Mouse (Mus musculus) CH12.LX (cell line): ENCODE data around the gene Sgcg. TPM values are rescaled to one million over a fixed set of nuclear protein-coding genes. Genes with fewer than 3 reads are reported as not detected.

ENCODE experiments used
- DNase-seq: peaks from one replicate; pipeline ENCODE4 v3.0.0-alpha.2; 2013; ENCODE audit errors: extremely low read depth
- H3K27ac ChIP-seq: 2 replicates; pipeline ENCODE4 v1.5.1; 2012; ENCODE audit warnings: low read depth, mild to moderate bottlenecking, control low read depth, moderate library complexity; ENCODE audit not compliant: insufficient read depth
- H3K27me3 ChIP-seq: replicated peaks from 2 replicates; pipeline ENCODE3; 2012; ENCODE audit warnings: inconsistent platforms
- H3K36me3 ChIP-seq, 2 experiments: replicated peaks in 1 of 2; 2 replicates each; pipeline versions ENCODE3 to v1.6.1; 2012; ENCODE audit warnings: inconsistent platforms in 1 of 2, low read length in 1 of 2, mild to moderate bottlenecking in 1 of 2, mixed read lengths in 1 of 2, moderate library complexity in 1 of 2; ENCODE audit not compliant: control insufficient read depth in 1 of 2, insufficient read depth in 1 of 2
- H3K4me1 ChIP-seq, 2 experiments: 2 replicates each; pipeline ENCODE4 v1.6.1; 2012; ENCODE audit warnings: inconsistent platforms in 1 of 2, moderate library complexity in 1 of 2; ENCODE audit not compliant: insufficient read depth in 2 of 2, control insufficient read depth in 1 of 2
- H3K4me2 ChIP-seq: 2 replicates; pipeline ENCODE4 v1.6.1; 2012; ENCODE audit warnings: low read depth, mild to moderate bottlenecking, control low read depth; ENCODE audit not compliant: poor library complexity, insufficient read depth, severe bottlenecking
- H3K4me3 ChIP-seq, 3 experiments: fragments of 150-350 bp in 1 of 3; sonication (generic) in 1 of 3; replicated peaks in 1 of 3; 2 replicates each; pipeline versions ENCODE3 to v1.5.1; 2011 to 2012; ENCODE audit warnings: low read depth in 2 of 3, low read length in 2 of 3, mild to moderate bottlenecking in 2 of 3, moderate library complexity in 2 of 3, control low read depth in 1 of 3, improper control_type of control experiment in 1 of 3, inconsistent platforms in 1 of 3, mixed read lengths in 1 of 3; ENCODE audit not compliant: poor library complexity in 1 of 3
- H3K79me2 ChIP-seq: replicated peaks from 2 replicates; pipeline ENCODE4 v1.6.1; 2012; ENCODE audit warnings: mild to moderate bottlenecking, moderate library complexity; ENCODE audit not compliant: control insufficient read depth, poor library complexity, insufficient read depth, severe bottlenecking; ENCODE audit errors: extremely low read depth
- H3K9ac ChIP-seq: 2 replicates; pipeline ENCODE4 v1.6.1; 2012; ENCODE audit warnings: low read depth, mild to moderate bottlenecking, control low read depth, moderate library complexity; ENCODE audit not compliant: insufficient read depth
- H3K9me3 ChIP-seq: replicated peaks from 2 replicates; pipeline ENCODE3; 2012; ENCODE audit warnings: low read length, inconsistent platforms, mixed read lengths
- CHD1 ChIP-seq: IDR thresholded peaks from 2 replicates; pipeline ENCODE4 v1.6.1; 2012; ENCODE audit warnings: low read depth, low read length, improper control_type of control experiment, inconsistent platforms
- CHD2 ChIP-seq: IDR thresholded peaks from 2 replicates; pipeline ENCODE4 v1.6.1; 2011; ENCODE audit warnings: low read length, improper control_type of control experiment
- CTCF ChIP-seq, 2 experiments: IDR thresholded peaks in 1 of 2; conservative IDR thresholded peaks in 1 of 2; 2 replicates each; pipeline ENCODE4 v1.5.1; 2011 to 2012; ENCODE audit warnings: low read depth in 2 of 2, low read length in 2 of 2, improper control_type of control experiment in 1 of 2, inconsistent platforms in 1 of 2, mild to moderate bottlenecking in 1 of 2, moderate library complexity in 1 of 2
- ETS1 ChIP-seq: conservative IDR thresholded peaks from 2 replicates; pipeline ENCODE4 v1.6.1; 2012; ENCODE audit warnings: low read depth, mild to moderate bottlenecking, inconsistent platforms, low read length, improper control_type of control experiment, moderate library complexity
- GABPA ChIP-seq: IDR thresholded peaks from 2 replicates; pipeline ENCODE4 v1.6.1; 2012; ENCODE audit warnings: low read depth, low read length, improper control_type of control experiment, inconsistent platforms; ENCODE audit not compliant: insufficient replicate concordance
- IRF4 ChIP-seq: IDR thresholded peaks from 2 replicates; pipeline ENCODE4 v1.6.1; 2014; ENCODE audit warnings: low read depth, mild to moderate bottlenecking, inconsistent platforms, low read length, improper control_type of control experiment
- JUND ChIP-seq: conservative IDR thresholded peaks from 2 replicates; pipeline ENCODE4 v1.6.1; 2011; ENCODE audit warnings: low read depth, low read length, improper control_type of control experiment
- MAX ChIP-seq: IDR thresholded peaks from 2 replicates; pipeline ENCODE4 v1.6.1; 2011; ENCODE audit warnings: low read length, improper control_type of control experiment
- MEF2A ChIP-seq: IDR thresholded peaks from 2 replicates; pipeline ENCODE4 v1.6.1; 2014; ENCODE audit warnings: low read depth, mild to moderate bottlenecking, inconsistent platforms, low read length, improper control_type of control experiment, borderline replicate concordance
- MYC ChIP-seq: IDR thresholded peaks from 2 replicates; pipeline ENCODE4 v1.6.1; 2011; ENCODE audit warnings: low read depth, mild to moderate bottlenecking, improper control_type of control experiment, low read length
- NELFE ChIP-seq: IDR thresholded peaks from 2 replicates; pipeline ENCODE4 v1.6.1; 2011; ENCODE audit warnings: low read depth, low read length, improper control_type of control experiment
- PAX5 ChIP-seq: IDR thresholded peaks from 2 replicates; pipeline ENCODE4 v1.6.1; 2012; ENCODE audit warnings: low read length, inconsistent platforms, mixed read lengths
- SIN3A ChIP-seq: IDR thresholded peaks from 2 replicates; pipeline ENCODE4 v1.6.1; 2012; ENCODE audit warnings: low read length, improper control_type of control experiment, inconsistent platforms
- SMC3 ChIP-seq: IDR thresholded peaks from 2 replicates; pipeline ENCODE4 v1.6.1; 2011; ENCODE audit warnings: low read depth, low read length, improper control_type of control experiment
- TBP ChIP-seq: conservative IDR thresholded peaks from 2 replicates; pipeline ENCODE4 v1.6.1; 2011; ENCODE audit warnings: low read depth, low read length, improper control_type of control experiment
- UBTF ChIP-seq: IDR thresholded peaks from 2 replicates; pipeline ENCODE4 v1.6.1; 2012; ENCODE audit warnings: low read depth, mild to moderate bottlenecking, inconsistent platforms, low read length, improper control_type of control experiment, moderate library complexity
- USF1 ChIP-seq: IDR thresholded peaks from 2 replicates; pipeline ENCODE4 v1.6.1; 2014; ENCODE audit warnings: low read depth, mild to moderate bottlenecking, inconsistent platforms, low read length, improper control_type of control experiment
- USF2 ChIP-seq: conservative IDR thresholded peaks from 2 replicates; pipeline ENCODE4 v1.6.1; 2011; ENCODE audit warnings: low read depth, low read length, improper control_type of control experiment
- ZC3H11A ChIP-seq: IDR thresholded peaks from 2 replicates; pipeline ENCODE4 v1.6.1; 2012; ENCODE audit warnings: low read depth, mild to moderate bottlenecking, inconsistent platforms, low read length, improper control_type of control experiment
- ZNF384 ChIP-seq: IDR thresholded peaks from 2 replicates; pipeline ENCODE4 v1.6.1; 2012; ENCODE audit warnings: low read depth, low read length, improper control_type of control experiment, inconsistent platforms
- dilution Hi-C: fragments of 300-500 bp; cut with MboI; formaldehyde crosslinking; loops from 2 replicates; pipeline ENCODE4 v1.14.3; 2020; ENCODE audit warnings: low sequenced_read_pairs; ENCODE audit not compliant: extremely low pct_unique_long_range_greater_than_20kb, extremely low pct_ligation_motif_present
- in situ Hi-C: fragments of 300-500 bp; cut with MboI; formaldehyde crosslinking; loops from 3 replicates; pipeline ENCODE4 v1.14.3; 2019; ENCODE audit warnings: low sequenced_read_pairs, low pct_ligation_motif_present, low pct_unique_long_range_greater_than_20kb, mixed read lengths
- polyA plus RNA-seq: library from polyadenylated mRNA; unstranded; fragments of >175 nt; gene quantifications from 2 replicates; pipeline ENCODE4 v1.2.1, GENCODE M21; 2012; ENCODE audit warnings: low read depth; ENCODE audit not compliant: insufficient read length
- total RNA-seq, 2 experiments: library from RNA; depleted of rRNA; stranded (reverse); fragments of 300-350 nt in 1 of 2; fragments of >200 nt in 1 of 2; gene quantifications; 2 replicates each; pipeline ENCODE4 v1.2.3; 2012 to 2014

Gene Sgcg
- total and polyA plus RNA-seq, 3 experiments = not detected

DNA sequence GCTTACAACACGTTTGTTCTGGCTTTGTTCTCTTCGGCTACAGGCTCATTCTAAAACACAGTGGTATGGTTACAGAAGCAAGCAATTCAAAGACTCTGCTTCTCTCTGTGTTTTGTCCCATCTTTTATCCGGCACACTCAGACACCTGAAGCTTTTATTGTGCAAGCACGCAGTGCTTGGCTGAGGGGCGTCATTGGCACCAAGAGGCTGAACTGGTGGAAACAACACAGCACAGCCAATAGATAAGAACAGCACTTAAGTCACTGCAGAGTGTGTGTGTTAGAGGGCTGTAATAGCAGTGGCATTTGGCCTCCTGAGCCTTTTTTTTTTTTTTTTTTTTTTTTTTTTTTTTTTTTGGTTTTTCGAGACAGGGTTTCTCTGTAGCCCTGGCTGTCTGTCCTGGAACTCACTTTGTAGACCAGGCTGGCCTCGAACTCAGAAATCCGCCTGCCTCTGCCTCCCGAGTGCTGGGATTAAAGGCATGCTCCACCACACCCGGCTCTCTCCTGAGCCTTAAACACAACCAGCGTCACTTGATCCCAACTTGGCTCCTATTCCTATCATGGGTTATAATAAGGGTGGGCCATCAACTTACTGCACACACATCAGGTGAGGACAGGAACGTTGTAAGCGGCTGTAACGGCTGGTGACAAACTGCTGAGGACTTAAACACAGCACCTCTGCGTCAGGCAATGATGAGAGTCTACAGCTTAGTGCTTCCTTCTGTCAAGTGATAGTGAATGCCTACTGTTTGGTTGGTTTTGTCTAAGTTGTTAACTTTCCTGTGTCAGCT lies 5.5 kb downstream of the Sgcg start:
- Histone ChIP-seq H3K36me3 (no peaks in the 10 kb centered on the region), H3K9me3 (peaks cover 7% of the 10 kb centered on the region), H3K9ac (no peak overlapping the region), H3K4me1 (no peaks in the 10 kb centered on the region), H3K27ac (no peak overlapping the region), H3K4me2 (no peak overlapping the region), H3K79me2 (no peaks in the 10 kb centered on the region), H3K4me3 (no peak overlapping the region), H3K27me3 (no peaks in the 10 kb centered on the region)
- dilution Hi-C loops = no loop called here
- in situ Hi-C loops = no loop called here
- TF ChIP-seq ZNF384 (no peak), PAX5 (no peak), ZC3H11A (no peak), MEF2A (no peak), SMC3 (no peak), MYC (no peak), CHD2 (no peak), NELFE (no peak), USF1 (no peak), IRF4 (no peak)
- DNase-seq = no peak

DNA sequence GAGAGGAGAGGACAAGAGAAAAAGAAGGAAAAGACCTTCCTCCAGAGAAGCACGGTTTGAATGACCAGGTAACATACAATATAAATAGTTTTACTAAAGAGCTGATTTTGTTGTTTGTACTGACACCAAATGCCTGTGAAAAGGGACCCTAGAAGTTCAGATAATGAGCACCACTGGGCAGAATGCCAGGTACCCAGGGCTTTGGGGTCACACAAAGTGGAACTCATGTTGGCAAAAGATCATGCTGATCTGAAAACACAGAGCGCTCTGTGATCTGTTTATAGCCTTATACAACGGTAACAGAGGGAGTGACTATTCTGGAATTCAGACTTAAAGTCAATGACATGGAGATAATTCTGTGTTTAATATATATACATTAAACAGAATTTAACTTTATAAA lies 11.8 kb downstream of the Sgcg start:
- DNase-seq = no peak
- H3K4me3 ChIP-seq = no peak overlapping the region
- peaks cover 12% of the 10 kb centered on the region for H3K9me3 ChIP-seq
- no peaks in the 10 kb centered on the region for H3K79me2 ChIP-seq
- H3K27ac ChIP-seq = no peak overlapping the region
- no peaks in the 10 kb centered on the region for H3K4me1 ChIP-seq
- no peaks in the 10 kb centered on the region for H3K27me3 ChIP-seq
- dilution Hi-C loops (no loop called here), in situ Hi-C loops (no loop called here)
- H3K9ac ChIP-seq = no peak overlapping the region
- H3K4me2 ChIP-seq = no peak overlapping the region
- TF ChIP-seq TBP (no peak), NELFE (no peak), UBTF (no peak), ETS1 (no peak), SIN3A (no peak), CTCF (conservative IDR thresholded peaks at IDR 0.05 in 1 of 2, IDR thresholded peaks at IDR 0.05 in 1 of 2; ENCODE audit: low read depth in 2 of 2, low read length in 2 of 2) (no peak), ZNF384 (no peak), JUND (no peak), CHD1 (no peak), IRF4 (no peak), USF1 (no peak), MAX (no peak), USF2 (no peak), GABPA (no peak)
- no peaks in the 10 kb centered on the region for H3K36me3 ChIP-seq
